Mouse (Mus musculus) stomach, embryonic 14.5 days (tissue): ENCODE results near the gene Ppp1r2. TPM values are rescaled to one million over a fixed set of nuclear protein-coding genes. Genes with fewer than 3 reads are reported as not detected.
A peak's percentile ranks its signal among the peaks of the same experiment; 100 is the strongest.

Source experiments
- ATAC-seq: fragments of 200-750 bp; cut with Nextera tagmentation; 2 replicates; pipeline ENCODE4 v1.8.0; 2017; ENCODE audit warnings: low read depth, moderate TSS enrichment; ENCODE audit not compliant: insufficient number of reproducible peaks, insufficient read depth, low FRiP score
- H3K27ac ChIP-seq: fragments of 300-500 bp; sonication (generic); 2 replicates; pipeline ENCODE4 v1.5.1; 2014; ENCODE audit warnings: mild to moderate bottlenecking, low read length, moderate library complexity, mixed read lengths
- H3K27me3 ChIP-seq: fragments of 300-500 bp; sonication (generic); 2 replicates; pipeline ENCODE4 v1.6.1; 2014; ENCODE audit warnings: low read length, control low read depth, mixed read lengths; ENCODE audit not compliant: control insufficient read depth, insufficient read depth
- H3K36me3 ChIP-seq: fragments of 300-500 bp; sonication (generic); 2 replicates; pipeline ENCODE4 v1.6.1; 2014; ENCODE audit warnings: mild to moderate bottlenecking, control low read depth, low read length, moderate library complexity, mixed read lengths; ENCODE audit not compliant: control insufficient read depth, insufficient read depth
- H3K4me1 ChIP-seq: fragments of 300-500 bp; sonication (generic); 2 replicates; pipeline ENCODE4 v1.6.1; 2014; ENCODE audit warnings: low read length, control low read depth, mixed read lengths; ENCODE audit not compliant: control insufficient read depth, insufficient read depth
- H3K4me2 ChIP-seq: fragments of 300-500 bp; sonication (generic); replicated peaks from 2 replicates; pipeline ENCODE4 v1.6.1; 2014; ENCODE audit warnings: low read depth, low read length, control low read depth
- H3K4me3 ChIP-seq: fragments of 300-500 bp; sonication (generic); 2 replicates; pipeline ENCODE4 v1.5.1; 2014; ENCODE audit warnings: low read depth, low read length, control low read depth
- H3K9ac ChIP-seq: fragments of 300-500 bp; sonication (generic); replicated peaks from 2 replicates; pipeline ENCODE4 v1.6.1; 2014; ENCODE audit warnings: low read depth, mild to moderate bottlenecking, control low read depth, low read length, moderate library complexity, mixed read lengths
- H3K9me3 ChIP-seq: fragments of 300-500 bp; sonication (generic); 2 replicates; pipeline ENCODE4 v1.6.1; 2016; ENCODE audit warnings: low read depth, low read length, control low read depth; ENCODE audit not compliant: control insufficient read depth
- WGBS: fragments of 180-500 bp; shearing (Covaris S2); extraction: QIAGEN DNeasy Blood & Tissue Kit; methylation state at CpG from one replicate; pipeline ENCODE4 v1.1.7; 2014; 5-methylcytosine and 5-hydroxymethylcytosine counted together
- polyA plus RNA-seq: library from polyadenylated mRNA; unstranded; fragments of >200 nt; fragmentation: Nextera tagmentation; extraction: Ambion mirVana; gene quantifications from 2 replicates; pipeline ENCODE4 v1.2.1, GENCODE M21; 2014

Gene Ppp1r2
- polyA plus RNA-seq, 1 experiment from 2014 or later: 86.0 TPM

DNA sequence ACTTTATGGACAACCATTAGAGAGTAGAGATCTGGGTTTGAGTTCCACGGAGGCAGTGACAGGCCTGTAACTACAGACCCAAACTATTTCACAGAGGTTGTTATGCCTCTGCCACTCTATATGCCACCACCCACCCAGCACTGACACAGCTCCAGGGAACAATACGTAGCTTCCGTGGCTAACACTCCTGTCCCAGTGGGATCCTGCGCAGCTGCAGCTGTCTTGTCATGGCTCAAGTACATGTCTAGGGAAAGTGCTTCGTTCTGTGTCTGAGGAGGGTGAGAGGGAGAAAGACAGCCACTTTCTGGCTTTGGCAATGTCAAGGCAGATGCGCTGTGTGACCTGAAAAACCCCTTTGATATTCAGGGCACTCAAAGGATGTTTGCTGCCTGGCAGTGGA lies 61.6 kb downstream of the Ppp1r2 start:
- ATAC-seq: no peak
- Histone ChIP-seq H3K27ac (no peak overlapping the region), H3K9ac (no peak overlapping the region), H3K9me3 (no peaks in the 10 kb centered on the region), H3K27me3 (no peaks in the 10 kb centered on the region), H3K36me3 (no peaks in the 10 kb centered on the region), H3K4me2 (no peak overlapping the region), H3K4me1 (0 out of 2 replicates have a peak, but pooled peaks cover 2% of the 10 kb centered on the region), H3K4me3 (no peak overlapping the region)
- 88% methylated on average over 6 of the region's 6 CpGs for WGBS

GRCm38 (mm10) chr16:31211503-31211902 lies 63.6 kb downstream of the Ppp1r2 start:
- no peak for ATAC-seq
- no peaks in the 10 kb centered on the region for H3K27me3 ChIP-seq
- H3K9ac ChIP-seq: no peak overlapping the region
- no peaks in the 10 kb centered on the region for H3K36me3 ChIP-seq
- no peak overlapping the region for H3K4me2 ChIP-seq
- 65% methylated on average over 9 of the region's 9 CpGs for WGBS
- 0 out of 2 replicates have a peak, but pooled peaks cover 2% of the 10 kb centered on the region for H3K4me1 ChIP-seq
- H3K4me3 ChIP-seq: no peak overlapping the region
- no peaks in the 10 kb centered on the region for H3K9me3 ChIP-seq
- H3K27ac ChIP-seq: no peak overlapping the region

- H3K4me3 ChIP-seq: no peak overlapping the region
- H3K4me2 ChIP-seq: no peak overlapping the region
- no peak overlapping the region for H3K9ac ChIP-seq
- 0 out of 2 replicates have a peak, but pooled peaks cover 2% of the 10 kb centered on the region for H3K4me1 ChIP-seq
- no peak for ATAC-seq
- no peaks in the 10 kb centered on the region for H3K9me3 ChIP-seq
- no peaks in the 10 kb centered on the region for H3K27me3 ChIP-seq
- H3K36me3 ChIP-seq: no peaks in the 10 kb centered on the region
- WGBS: 63% methylated on average over 4 of the region's 4 CpGs
- H3K27ac ChIP-seq: no peak overlapping the region
Observed at GRCm38 (mm10) chr16:31210453-31210852, 64.6 kb downstream of the Ppp1r2 start.

DNA sequence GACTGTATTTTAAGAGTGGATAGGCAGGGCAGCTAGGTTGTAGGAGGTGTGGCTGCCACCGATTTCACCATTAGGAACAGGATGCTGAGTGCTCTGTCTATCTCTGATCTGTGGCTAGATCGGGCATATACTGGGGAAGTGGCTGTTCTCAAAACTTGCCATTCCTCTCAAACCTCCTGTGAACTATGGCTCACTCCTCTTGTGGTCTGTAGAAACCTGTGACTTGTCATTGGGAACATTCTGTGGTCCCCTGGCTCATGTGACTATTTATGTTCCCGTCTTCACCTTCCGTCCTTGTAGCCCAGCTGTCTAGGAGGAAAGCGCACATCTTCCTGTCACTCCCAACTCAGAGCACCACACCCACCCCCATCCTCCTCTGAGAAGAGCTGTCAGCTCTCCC lies 65.2 kb downstream of the Ppp1r2 start:
- H3K27ac ChIP-seq: no peak overlapping the region
- no peak overlapping the region for H3K9ac ChIP-seq
- no peaks in the 10 kb centered on the region for H3K36me3 ChIP-seq
- H3K4me1 ChIP-seq: 0 out of 2 replicates have a peak, but pooled peaks cover 2% of the 10 kb centered on the region
- H3K4me3 ChIP-seq: no peak overlapping the region
- H3K27me3 ChIP-seq: no peaks in the 10 kb centered on the region
- no peak overlapping the region for H3K4me2 ChIP-seq
- no peak for ATAC-seq
- H3K9me3 ChIP-seq: no peaks in the 10 kb centered on the region
- WGBS: 65% methylated on average over 5 of the region's 5 CpGs

- Histone ChIP-seq H3K27me3 (no peaks in the 10 kb centered on the region), H3K27ac (no peak overlapping the region), H3K9ac (no peak overlapping the region), H3K9me3 (no peaks in the 10 kb centered on the region), H3K36me3 (no peaks in the 10 kb centered on the region), H3K4me2 (no peak overlapping the region), H3K4me1 (0 out of 2 replicates have a peak, but pooled peaks cover 5% of the 10 kb centered on the region), H3K4me3 (no peak overlapping the region)
- 73% methylated on average over 5 of the region's 7 CpGs for WGBS
- no peak for ATAC-seq
Observed at GRCm38 (mm10) chr16:31205726-31206125, 69.4 kb downstream of the Ppp1r2 start.

- H3K9ac ChIP-seq: no peak overlapping the region
- H3K27ac ChIP-seq: no peak overlapping the region
- no peak overlapping the region for H3K4me3 ChIP-seq
- H3K4me1 ChIP-seq: 0 out of 2 replicates have a peak, but pooled peaks cover 3% of the 10 kb centered on the region
- no peak overlapping the region for H3K4me2 ChIP-seq
- H3K27me3 ChIP-seq: no peaks in the 10 kb centered on the region
- H3K9me3 ChIP-seq: no peaks in the 10 kb centered on the region
- 86% methylated on average over 8 of the region's 8 CpGs for WGBS
- no peaks in the 10 kb centered on the region for H3K36me3 ChIP-seq
- ATAC-seq: no peak
Observed at GRCm38 (mm10) chr16:31205187-31205586, 69.9 kb downstream of the Ppp1r2 start.

DNA sequence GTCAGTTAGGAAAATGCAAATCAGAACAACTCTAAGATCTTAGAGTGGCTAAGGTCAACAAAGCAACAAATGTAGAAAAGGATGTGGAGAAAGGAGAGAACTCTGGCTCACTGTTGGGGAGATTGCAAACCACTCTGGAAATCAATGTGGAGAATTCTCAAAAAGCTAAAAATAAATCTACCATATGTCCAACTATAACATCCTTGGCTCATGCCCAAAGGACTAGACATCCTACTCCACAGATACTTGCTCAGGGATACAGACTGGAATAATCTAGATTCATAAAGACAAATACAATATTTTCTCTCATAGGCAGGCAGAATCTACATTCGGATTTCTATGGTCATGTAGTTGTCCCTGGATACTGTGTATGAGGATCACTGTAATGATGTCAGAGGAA lies 70.9 kb downstream of the Ppp1r2 start:
- Histone ChIP-seq H3K4me3 (no peak overlapping the region), H3K36me3 (no peaks in the 10 kb centered on the region), H3K4me1 (0 out of 2 replicates have a peak, but pooled peaks cover 3% of the 10 kb centered on the region), H3K27me3 (no peaks in the 10 kb centered on the region), H3K4me2 (no peak overlapping the region), H3K9ac (no peak overlapping the region), H3K9me3 (no peaks in the 10 kb centered on the region), H3K27ac (no peak overlapping the region)
- ATAC-seq: no peak
- 73% methylated on average over 1 of the region's 1 CpGs for WGBS

DNA sequence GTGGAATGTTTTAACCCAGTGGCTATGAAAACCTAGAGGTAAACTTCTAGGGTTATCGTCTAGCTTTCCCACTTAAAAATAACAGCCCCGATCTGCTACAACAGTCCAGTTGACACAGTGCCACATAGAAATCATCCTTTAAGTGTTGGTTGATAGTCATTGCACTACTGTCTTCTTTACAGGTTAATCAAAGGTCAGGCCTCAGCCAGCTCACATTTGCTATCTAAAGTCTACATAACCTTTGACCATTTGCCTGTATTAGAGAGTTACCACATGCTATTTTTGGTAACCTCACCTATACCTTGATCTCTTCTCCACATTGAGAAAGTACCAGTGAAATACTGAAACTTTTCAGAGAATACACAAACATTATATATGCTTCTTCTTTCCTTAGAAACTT lies 73.4 kb downstream of the Ppp1r2 start:
- no peaks in the 10 kb centered on the region for H3K36me3 ChIP-seq
- no peak overlapping the region for H3K27ac ChIP-seq
- no peaks in the 10 kb centered on the region for H3K9me3 ChIP-seq
- no peak overlapping the region for H3K9ac ChIP-seq
- 63% methylated on average over 2 of the region's 2 CpGs for WGBS
- H3K27me3 ChIP-seq: no peaks in the 10 kb centered on the region
- H3K4me1 ChIP-seq: 0 out of 2 replicates have a peak, but pooled peaks cover 8% of the 10 kb centered on the region
- H3K4me3 ChIP-seq: peak overlapping the region; percentile 96; the same call in 1 of the 2 replicates
- H3K4me2 ChIP-seq: peak overlapping the region; percentile 42
- no peak for ATAC-seq
